Mouse (Mus musculus) CD4-positive, CD25-positive, alpha-beta regulatory T cell, adult 2 months (primary cell): ENCODE measurements around the gene Mindy4.
A peak's percentile ranks its signal among the peaks of the same experiment; 100 is the strongest.

Experiments used
- DNase-seq: peaks from one replicate; pipeline ENCODE4 v3.0.0-alpha.2; 2012; ENCODE audit warnings: low read depth, low spot score

The Mindy4 gene

GRCm38 (mm10) chr6:55207786-55208185 lies 4.6 kb downstream of the Mindy4 start:
- DNase-seq = no peak

GRCm38 (mm10) chr6:55210423-55211365 lies 7.5 kb downstream of the Mindy4 start:
- no peak for DNase-seq

- DNase-seq = no peak
These were observed 11.4 kb downstream of the Mindy4 start for GRCm38 (mm10) chr6:55214541-55214940.

- DNase-seq = no peak
These were observed 15.0 kb downstream of the Mindy4 start for GRCm38 (mm10) chr6:55218232-55218631.

- no peak for DNase-seq
These were observed 20.8 kb downstream of the Mindy4 start for GRCm38 (mm10) chr6:55223986-55224385.

GRCm38 (mm10) chr6:55230048-55230447 lies 26.9 kb downstream of the Mindy4 start:
- DNase-seq = no peak

GRCm38 (mm10) chr6:55232101-55232500 lies 28.9 kb downstream of the Mindy4 start:
- no peak for DNase-seq

- DNase-seq = peak; percentile 50
These were observed 29.5 kb downstream of the Mindy4 start for GRCm38 (mm10) chr6:55232524-55233264.

GRCm38 (mm10) chr6:55233326-55233725 lies 30.1 kb downstream of the Mindy4 start:
- no peak for DNase-seq

- DNase-seq = no peak
These were observed 31.5 kb downstream of the Mindy4 start for GRCm38 (mm10) chr6:55234636-55235035.

GRCm38 (mm10) chr6:55235733-55236132 lies 32.5 kb downstream of the Mindy4 start:
- no peak for DNase-seq

- no peak for DNase-seq
These were observed 36.7 kb downstream of the Mindy4 start for GRCm38 (mm10) chr6:55239931-55240330.

GRCm38 (mm10) chr6:55240591-55241260 lies 37.5 kb downstream of the Mindy4 start:
- DNase-seq = no peak

GRCm38 (mm10) chr6:55241479-55241878 lies 38.3 kb downstream of the Mindy4 start:
- no peak for DNase-seq

- DNase-seq = no peak
These were observed 42.5 kb downstream of the Mindy4 start for GRCm38 (mm10) chr6:55245680-55246079.

GRCm38 (mm10) chr6:55246441-55246840 lies 43.3 kb downstream of the Mindy4 start:
- no peak for DNase-seq

- DNase-seq = no peak
These were observed 43.8 kb downstream of the Mindy4 start for GRCm38 (mm10) chr6:55246911-55247438.

GRCm38 (mm10) chr6:55249263-55249662 lies 46.1 kb downstream of the Mindy4 start:
- no peak for DNase-seq

GRCm38 (mm10) chr6:55250809-55251208 lies 47.6 kb downstream of the Mindy4 start:
- no peak for DNase-seq

- DNase-seq = no peak
These were observed 48.4 kb downstream of the Mindy4 start for GRCm38 (mm10) chr6:55251596-55251995.

GRCm38 (mm10) chr6:55252731-55253247 lies 49.6 kb downstream of the Mindy4 start:
- no peak for DNase-seq
